Mouse (Mus musculus): ENCODE measurements at regions not wholly inside any gene's neighbourhood (a gene's known extent, or its start where the extent isn't known, plus 50 kb on each side); places are given as distances from the start of the nearest gene placed in this dataset.

GRCm38 (mm10) chr12:35336314-35336713, 198.5 kb downstream of the Ahr start:
- TF ChIP-seq CTCF (IDR thresholded peaks at IDR 0.05; ENCODE audit: control insufficient read depth, insufficient read depth, insufficient replicate concordance, low read depth, low read length) = no peak
- no peak for TF ChIP-seq POLR2A (IDR thresholded peaks at IDR 0.05; ENCODE audit: control insufficient read depth, low read depth, low read length)

All from testis, adult 2 months (tissue).